Mouse (Mus musculus) spleen, adult 2 months (tissue): ENCODE results near the gene Prtn3.

Source experiments
- CTCF ChIP-seq: fragments of 200-500 bp; IDR thresholded peaks from 2 replicates; pipeline ENCODE4 v1.5.1; 2011; ENCODE audit warnings: mild to moderate bottlenecking, inconsistent platforms; ENCODE audit not compliant: insufficient read depth, insufficient read length, insufficient replicate concordance; ENCODE audit errors: extremely low read depth
- POLR2A ChIP-seq: fragments of 200-500 bp; IDR thresholded peaks from 2 replicates; pipeline ENCODE4 v1.6.1; 2011; ENCODE audit warnings: low read depth, low read length, inconsistent platforms

DNA sequence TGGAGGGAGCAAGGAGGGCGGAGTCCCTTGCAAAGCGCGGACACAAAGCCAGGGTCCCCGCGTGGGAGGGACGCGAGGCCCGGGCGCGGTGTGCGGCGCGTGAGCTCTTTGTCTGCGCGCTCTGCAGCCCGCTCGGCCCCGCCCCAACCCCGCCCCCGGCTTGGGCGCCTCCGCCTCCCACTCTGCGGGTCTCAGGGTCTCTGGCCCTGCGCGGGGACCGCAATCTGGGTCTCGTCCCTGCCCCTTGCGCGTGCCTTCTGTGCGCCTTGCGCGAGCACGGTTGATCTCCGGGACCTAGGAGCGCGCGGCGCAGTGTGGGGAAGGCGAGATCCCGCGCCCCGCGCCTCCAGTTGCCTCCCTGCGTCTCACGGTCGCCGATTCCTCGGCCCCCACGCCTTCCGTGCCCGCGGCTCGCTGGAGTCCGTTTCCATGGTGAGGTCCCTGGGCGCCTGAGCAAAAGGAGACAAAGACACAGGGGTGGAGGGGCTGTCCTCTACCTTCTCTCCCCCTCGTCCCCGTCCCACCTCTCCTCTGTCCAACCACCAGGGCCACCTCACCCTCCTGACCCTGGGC lies at the start of gene Prtn3, which contains the start of gene Plppr3:
- TF ChIP-seq POLR2A (no peak), CTCF (no peak)
